Mouse (Mus musculus) telencephalon, adult 2 months (tissue): Measurements from ENCODE around the gene Tnfaip1.

Source experiments
- DNase-seq: peaks from one replicate; pipeline ENCODE4 v3.0.0-alpha.2; 2011; ENCODE audit warnings: low read depth, low spot score

The Tnfaip1 gene

DNA sequence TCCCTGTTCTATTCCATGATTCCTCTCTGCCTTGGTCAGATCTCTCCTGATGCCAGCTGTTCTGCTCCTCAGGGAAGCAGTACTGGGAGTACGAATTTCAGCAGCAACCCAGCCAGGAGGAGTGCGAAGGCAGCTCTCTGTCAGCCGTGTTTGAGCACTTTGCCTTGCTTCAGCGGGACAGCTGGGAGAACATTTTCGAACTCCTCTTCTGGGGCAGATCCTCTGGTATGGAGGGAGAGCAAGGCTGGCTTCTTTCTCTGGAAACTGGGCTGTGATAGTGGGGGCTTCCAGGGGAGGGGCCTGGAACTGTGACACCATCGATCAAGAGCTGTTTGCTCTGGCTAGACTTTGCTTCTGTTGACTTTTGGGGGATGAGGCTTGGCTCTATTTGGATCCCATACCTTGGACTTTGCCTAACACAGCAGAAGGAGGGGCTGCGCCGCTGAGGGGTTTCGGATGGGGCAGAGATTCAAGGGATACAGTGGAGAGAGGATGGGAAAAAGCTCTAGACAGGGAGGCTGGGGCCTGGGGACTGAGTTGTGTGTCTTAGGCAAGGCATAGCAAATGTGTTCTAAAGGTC lies 35.4 kb downstream of the Tnfaip1 start:
- DNase-seq = no peak

DNA sequence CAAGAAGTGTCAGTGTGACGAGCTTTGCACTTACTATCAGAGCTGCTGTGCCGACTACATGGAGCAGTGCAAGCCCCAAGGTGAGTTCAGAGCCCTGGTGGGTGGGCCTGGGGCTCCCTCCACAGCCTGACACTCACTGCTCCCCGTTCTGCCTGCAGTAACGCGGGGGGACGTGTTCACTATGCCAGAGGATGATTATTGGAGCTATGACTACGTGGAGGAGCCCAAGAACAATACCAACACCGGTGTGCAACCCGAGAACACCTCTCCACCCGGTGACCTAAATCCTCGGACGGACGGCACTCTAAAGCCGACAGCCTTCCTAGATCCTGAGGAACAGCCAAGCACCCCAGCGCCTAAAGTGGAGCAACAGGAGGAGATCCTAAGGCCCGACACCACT lies 36.6 kb downstream of the Tnfaip1 start:
- no peak for DNase-seq

DNA sequence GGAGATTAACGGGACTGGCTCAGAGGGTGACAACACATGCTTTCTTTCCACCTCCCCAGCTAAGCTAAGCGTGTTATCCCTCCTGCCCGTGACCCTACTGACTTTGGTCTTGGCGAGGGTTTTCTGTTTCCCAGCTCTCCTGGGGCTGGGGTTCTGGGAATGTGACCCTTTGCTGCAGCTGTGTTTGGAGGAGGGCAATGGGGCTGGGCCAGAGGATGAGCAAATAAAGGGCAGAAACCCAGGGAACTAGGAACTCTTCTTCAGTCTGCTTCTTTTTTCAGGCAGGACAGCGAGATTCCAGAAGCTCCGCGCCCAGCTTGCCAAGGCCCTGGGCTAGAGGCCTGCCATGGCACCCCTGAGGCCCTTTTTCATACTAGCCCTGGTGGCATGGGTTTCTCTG lies 37.1 kb downstream of the Tnfaip1 start, which contains the start of gene Vtn:
TSS of gene Vtn (plus strand) at position 88 of the 400 bp plus-strand sequence.
- DNase-seq = no peak

DNA sequence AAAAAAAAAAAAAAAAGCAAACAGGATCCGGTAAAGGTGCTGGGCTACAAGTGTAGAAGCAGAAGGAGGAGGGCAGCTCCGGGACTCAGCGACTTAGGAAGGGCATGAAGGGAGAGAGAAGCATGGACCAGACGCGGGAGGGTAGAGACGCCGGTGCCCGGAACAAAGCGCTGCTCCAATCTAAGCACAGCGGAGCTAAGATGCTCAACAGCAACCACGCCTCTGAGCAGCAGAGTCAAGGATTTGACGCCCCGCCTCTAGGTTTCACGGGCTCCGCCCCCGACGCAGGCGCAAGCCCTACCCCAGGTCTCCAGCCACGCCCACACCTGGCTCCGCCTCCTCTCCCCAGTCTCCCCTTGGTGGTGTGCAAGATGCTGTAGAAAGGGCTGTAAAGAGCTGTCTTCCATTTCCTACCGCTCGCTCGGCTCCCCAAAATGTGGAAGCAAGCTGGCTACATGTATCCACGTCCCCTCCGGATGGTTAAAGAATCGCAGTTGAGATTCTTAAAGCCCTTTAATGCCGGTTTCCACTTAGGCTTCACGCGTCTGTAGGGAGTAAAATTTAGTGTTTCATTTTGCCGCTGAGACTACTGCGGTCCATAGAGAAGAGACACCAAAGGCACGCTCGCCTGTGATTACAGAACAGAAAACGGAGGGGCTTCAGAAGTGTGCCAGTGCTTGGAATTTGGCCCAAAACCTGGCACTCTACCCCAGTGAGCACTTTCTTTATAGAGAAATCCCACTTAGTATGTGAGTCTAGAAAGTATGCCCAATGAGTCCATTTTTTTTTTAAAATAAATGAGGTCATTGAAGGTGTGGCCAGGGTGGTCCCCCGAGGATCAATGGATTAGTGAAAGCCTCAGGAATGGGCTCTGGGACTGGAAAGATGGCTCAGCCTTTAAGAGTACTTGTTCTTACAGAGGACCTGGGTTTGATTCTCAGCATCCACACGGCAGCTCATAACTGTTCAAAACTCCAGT lies 38.3 kb downstream of the Tnfaip1 start, which contains the start of gene Sarm1:
TSS of gene Sarm1 (minus strand) at position 211 of the 979 bp plus-strand sequence.
- DNase-seq = peak; percentile 96

DNA sequence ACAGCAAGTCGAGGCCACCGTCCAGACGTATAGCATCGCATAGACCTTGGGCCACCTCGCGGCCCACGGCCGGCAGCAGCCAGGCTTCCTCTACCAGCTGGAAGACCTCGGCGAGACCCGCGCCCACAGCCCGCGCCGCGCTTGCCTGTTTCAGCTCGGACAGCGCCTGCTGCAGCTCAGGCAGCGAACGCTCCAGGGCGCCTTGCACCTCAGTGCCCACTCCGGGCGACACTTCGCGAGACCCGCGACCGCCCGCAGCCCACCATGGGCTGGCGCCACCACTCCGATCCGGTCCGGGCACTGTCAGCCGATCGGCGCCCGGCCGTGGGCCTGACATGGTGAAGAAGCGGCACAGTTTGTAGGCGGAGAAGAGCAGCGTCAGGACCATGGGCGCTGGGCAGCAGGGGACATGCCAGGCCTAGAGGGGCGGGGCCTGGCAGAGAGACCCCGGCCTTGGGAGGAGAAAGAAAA lies 39.0 kb downstream of the Tnfaip1 start:
- DNase-seq = no peak

DNA sequence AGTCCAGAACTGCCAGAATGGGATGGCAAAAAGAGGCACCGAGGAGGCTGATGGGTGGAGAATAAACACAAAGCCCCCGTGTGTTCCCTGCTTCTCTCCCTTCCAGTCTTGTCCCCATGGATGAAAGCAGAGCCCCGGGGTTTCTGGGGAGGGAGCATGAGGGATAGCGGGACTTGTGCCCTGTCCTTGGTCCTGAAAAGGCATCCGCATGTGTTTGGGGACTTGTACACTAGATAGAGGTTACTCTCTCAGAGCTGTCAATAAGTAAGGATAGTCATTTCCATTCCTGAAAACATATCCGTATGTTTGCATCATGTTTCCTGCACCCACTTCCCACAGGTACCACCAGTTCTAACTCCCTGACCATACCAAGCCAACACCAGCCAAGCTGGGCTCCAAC lies 40.2 kb downstream of the Tnfaip1 start:
- no peak for DNase-seq

- no peak for DNase-seq
Measured at GRCm38 (mm10) chr11:78490781-78491241, 45.3 kb downstream of the Tnfaip1 start.

DNA sequence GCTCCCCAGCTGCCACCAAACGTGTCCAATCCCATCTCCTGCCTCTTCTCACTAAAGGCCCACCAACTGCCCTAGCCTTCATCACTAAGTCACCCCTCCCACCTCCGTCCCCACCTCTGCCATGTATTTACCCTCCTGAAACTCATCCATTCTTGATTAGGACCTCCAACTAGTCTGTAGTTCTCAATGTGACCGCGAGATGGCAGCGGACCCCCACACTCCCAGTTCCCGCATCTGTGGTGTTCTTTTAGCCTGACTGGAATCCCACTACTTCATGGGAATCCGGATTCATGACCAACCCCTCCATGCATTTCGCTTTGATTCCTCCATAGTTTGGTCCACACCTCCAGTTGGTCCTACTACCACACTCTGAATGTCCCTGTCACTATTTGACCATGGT lies 48.0 kb downstream of the Tnfaip1 start:
- no peak for DNase-seq

GRCm38 (mm10) chr11:78483639-78484038 lies 52.5 kb downstream of the Tnfaip1 start:
- DNase-seq = no peak

DNA sequence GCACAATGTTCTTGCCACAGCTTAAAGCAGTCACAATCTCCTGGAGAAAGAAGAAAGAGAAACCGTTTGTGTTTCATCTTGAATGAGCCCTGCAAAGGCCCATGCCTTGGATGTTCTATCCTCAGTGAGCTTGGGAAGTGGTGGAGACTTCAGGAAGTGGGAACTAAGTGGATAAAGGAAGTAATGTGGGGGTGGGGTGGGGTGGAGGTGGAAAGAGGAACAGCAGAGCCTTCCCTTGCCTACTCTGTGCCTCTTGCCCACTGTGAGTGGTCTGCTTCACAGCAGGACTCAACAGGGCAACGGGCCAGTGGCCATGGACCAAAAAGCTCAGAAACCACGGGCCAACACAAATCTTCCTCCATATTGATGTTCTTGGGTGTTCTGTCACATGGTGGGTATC lies 60.8 kb downstream of the Tnfaip1 start:
- DNase-seq = no peak
